Mouse (Mus musculus): ENCODE data around the gene Nf1.

DNA sequence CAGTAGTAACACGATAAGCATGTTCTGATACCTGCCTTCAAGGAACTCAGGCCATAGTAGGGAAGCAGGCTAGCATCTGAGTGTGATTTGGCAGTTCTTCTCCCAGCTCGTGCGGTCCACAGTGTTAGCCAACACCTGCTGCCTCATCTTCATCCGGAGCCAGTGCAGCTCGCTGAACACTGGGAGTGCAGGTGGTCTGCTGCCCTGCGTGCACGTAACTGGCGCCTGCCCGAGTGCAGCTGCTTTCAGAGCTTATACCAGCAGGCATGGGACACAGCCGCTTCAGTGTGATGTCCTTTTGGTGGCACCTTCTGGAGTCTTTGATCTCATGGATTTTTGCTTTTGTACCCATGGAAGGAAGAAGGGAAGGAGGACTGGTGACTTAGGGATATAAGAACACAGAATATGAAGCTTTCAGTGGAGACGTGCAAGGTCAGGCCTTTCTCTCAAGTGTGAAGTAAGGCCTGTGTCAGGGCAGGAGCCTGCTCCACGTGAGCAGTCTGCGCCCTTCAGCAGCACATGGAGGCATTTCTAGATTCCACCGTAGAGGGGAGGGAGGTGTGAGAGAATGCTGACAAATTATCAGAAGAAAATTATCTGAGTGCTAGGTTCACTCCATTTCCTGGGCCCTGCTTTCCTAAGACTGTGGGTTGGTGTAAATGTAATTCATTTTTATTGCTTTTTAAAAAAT, 236.0 kb downstream of the Nf1 start:
- TF ChIP-seq CTCF (IDR thresholded peaks at IDR 0.05; ENCODE audit: low read depth): no peak
- TF ChIP-seq EP300 (IDR thresholded peaks at IDR 0.05; ENCODE audit: low read depth): no peak

Measured in heart, postnatal 0 days (tissue).